Comparison of ENCODE assay signal across 9 mouse cellular contexts in genomic region chr9:107278527-107279377, GRCm38 (mm10). TPM values are rescaled to one million over a fixed set of nuclear protein-coding genes. Genes with fewer than 3 reads are reported as not detected.
DNase-seq lines count a peak whose midpoint lies in the region; ATAC-seq lines count a peak whose summit lies in the region.
"Had no signal": no experiment of that assay in that cellular context is flagged by ENCODE, and none has a peak within 500 bp of the region (broad histone marks: within the 10 kb centered on the region; RNA-seq: fewer than 3 reads in every experiment).

No protein-coding gene starts in this region.

- no peaks in the 10 kb centered on the region for H3K27me3 ChIP-seq in midbrain, embryonic 13.5 days
- H3K27me3 ChIP-seq in midbrain, embryonic 10.5 days (ENCODE audit: low read depth, poor library complexity, severe bottlenecking) = peaks cover 14% of the 10 kb centered on the region
- H3K27me3 ChIP-seq in intestine, embryonic 15.5 days (replicated peaks) = no peaks in the 10 kb centered on the region
- H3K27me3 ChIP-seq: neural tube, embryonic 12.5 days had no signal

- ATAC-seq in midbrain, embryonic 13.5 days = peak; percentile 56
- ATAC-seq in activated CD4-positive, CD25-positive, alpha-beta regulatory T cell, adult 4 months = peak; percentile 55
- ATAC-seq in common myeloid progenitor, adult 5-6 weeks (replicated peaks; ENCODE audit: low read depth, poor library complexity, severe bottlenecking) = peak; percentile 5; the same call in 1 of the 2 replicates
- ATAC-seq in intestine, embryonic 15.5 days = peak; percentile 82

- H3K4me2 ChIP-seq in midbrain, embryonic 13.5 days (replicated peaks) = no peak overlapping the region
- H3K4me2 ChIP-seq in intestine, embryonic 15.5 days (replicated peaks) = no peak overlapping the region

- peaks cover 25% of the 10 kb centered on the region for H3K4me1 ChIP-seq in midbrain, embryonic 13.5 days (replicated peaks)
- H3K4me1 ChIP-seq in midbrain, embryonic 10.5 days = peaks cover 29% of the 10 kb centered on the region
- H3K4me1 ChIP-seq in intestine, embryonic 15.5 days (replicated peaks) = peaks cover 20% of the 10 kb centered on the region

- no peak overlapping the region for H3K9ac ChIP-seq in midbrain, embryonic 13.5 days (replicated peaks)
- H3K9ac ChIP-seq in intestine, embryonic 15.5 days = no peak overlapping the region

- H3K4me3 ChIP-seq in midbrain, embryonic 13.5 days (replicated peaks) = no peak overlapping the region
- no peak overlapping the region for H3K4me3 ChIP-seq in midbrain, embryonic 10.5 days
- no peak overlapping the region for H3K4me3 ChIP-seq in intestine, embryonic 15.5 days (replicated peaks)
- H3K4me3 ChIP-seq: neural tube, embryonic 12.5 days had no signal

- DNase-seq in midbrain, embryonic 10.5 days (ENCODE audit: low spot score) = no peak
- DNase-seq in lung, postnatal 36 days = peak; percentile 78
- no peak for DNase-seq in frontal cortex, postnatal 36 days (ENCODE audit: low spot score in 2 of 2)
- DNase-seq in thymus, postnatal 14 days = no peak

- no peak overlapping the region for H3K27ac ChIP-seq in midbrain, embryonic 13.5 days
- H3K27ac ChIP-seq in midbrain, embryonic 10.5 days (replicated peaks) = no peak overlapping the region
- H3K27ac ChIP-seq in intestine, embryonic 15.5 days = 0 out of 2 replicates have a peak overlapping the region, but pooled peaks have one; percentile 54
- H3K27ac ChIP-seq: neural tube, embryonic 12.5 days had no signal

- H3K36me3 ChIP-seq in midbrain, embryonic 13.5 days = no peaks in the 10 kb centered on the region
- H3K36me3 ChIP-seq in midbrain, embryonic 10.5 days = no peaks in the 10 kb centered on the region
- no peaks in the 10 kb centered on the region for H3K36me3 ChIP-seq in intestine, embryonic 15.5 days
- H3K36me3 ChIP-seq: neural tube, embryonic 12.5 days had no signal

- 57% methylated on average over 8 of the region's 8 CpGs for WGBS in midbrain, embryonic 13.5 days
- WGBS in midbrain, embryonic 10.5 days = 65% methylated on average over 8 of the region's 8 CpGs
- 40% methylated on average over 8 of the region's 8 CpGs for WGBS in intestine, embryonic 15.5 days

- no peaks in the 10 kb centered on the region for H3K9me3 ChIP-seq in midbrain, embryonic 13.5 days
- no peaks in the 10 kb centered on the region for H3K9me3 ChIP-seq in midbrain, embryonic 10.5 days (replicated peaks)
- no peaks in the 10 kb centered on the region for H3K9me3 ChIP-seq in intestine, embryonic 15.5 days
- H3K9me3 ChIP-seq: neural tube, embryonic 12.5 days had no signal

RNA-seq across cellular contexts. Expression of gene Mapkapk3, which starts 10.9 kb away (rescaled TPM):
- 1.7 and 1.9 TPM in 2 replicates for polyA plus RNA-seq in midbrain, embryonic 13.5 days (2015; fragmentation: Nextera tagmentation; extraction: Ambion mirVana)
- 3.9 and 4.9 TPM in 2 replicates for polyA plus RNA-seq in midbrain, embryonic 10.5 days (2016; fragmentation: Nextera tagmentation; extraction: Ambion mirVana)
- polyA plus RNA-seq in activated CD4-positive, CD25-positive, alpha-beta regulatory T cell, adult 4 months (2017; shearing (Covaris generic)) = 10 to 100 TPM; 57.5 to 62.0 TPM
- 61.4 and 71.9 TPM in 2 replicates for total RNA-seq in common myeloid progenitor, adult 5-6 weeks (2017)
- 34.8 and 35.4 TPM in 2 replicates for polyA plus RNA-seq in intestine, embryonic 15.5 days (2015; fragmentation: Nextera tagmentation; extraction: Ambion mirVana)

RNA-seq across cellular contexts. Expression of gene Cish, which starts 17.1 kb away (rescaled TPM):
- polyA plus RNA-seq in midbrain, embryonic 13.5 days (2015; fragmentation: Nextera tagmentation; extraction: Ambion mirVana) = 6.3 and 6.6 TPM in 2 replicates
- polyA plus RNA-seq in midbrain, embryonic 10.5 days (2016; fragmentation: Nextera tagmentation; extraction: Ambion mirVana) = 7.3 and 7.5 TPM in 2 replicates
- polyA plus RNA-seq in activated CD4-positive, CD25-positive, alpha-beta regulatory T cell, adult 4 months (2017; shearing (Covaris generic)) = 100 to 1,000 TPM; 116 to 135 TPM
- total RNA-seq in common myeloid progenitor, adult 5-6 weeks (2017) = 0.27 and 0.39 TPM in 2 replicates
- 16.2 and 16.8 TPM in 2 replicates for polyA plus RNA-seq in intestine, embryonic 15.5 days (2015; fragmentation: Nextera tagmentation; extraction: Ambion mirVana)

RNA-seq across cellular contexts. Expression of gene Dock3, which starts 47.0 kb away (rescaled TPM):
- 14.0 and 20.2 TPM in 2 replicates for polyA plus RNA-seq in midbrain, embryonic 13.5 days (2015; fragmentation: Nextera tagmentation; extraction: Ambion mirVana)
- polyA plus RNA-seq in midbrain, embryonic 10.5 days (2016; fragmentation: Nextera tagmentation; extraction: Ambion mirVana) = 4.2 and 4.4 TPM in 2 replicates
- polyA plus RNA-seq in activated CD4-positive, CD25-positive, alpha-beta regulatory T cell, adult 4 months (2017; shearing (Covaris generic)) = under 1 TPM in 1 of 2 experiments, not detected in 1; 0.24 TPM
- 0.23 and 1.6 TPM in 2 replicates for total RNA-seq in common myeloid progenitor, adult 5-6 weeks (2017)
- 0.54 and 0.64 TPM in 2 replicates for polyA plus RNA-seq in intestine, embryonic 15.5 days (2015; fragmentation: Nextera tagmentation; extraction: Ambion mirVana)

RNA-seq across cellular contexts. Expression of gene Hemk1, which starts 59.4 kb away (rescaled TPM):
- polyA plus RNA-seq in midbrain, embryonic 13.5 days (2015; fragmentation: Nextera tagmentation; extraction: Ambion mirVana) = 17.5 and 18.1 TPM in 2 replicates
- polyA plus RNA-seq in midbrain, embryonic 10.5 days (2016; fragmentation: Nextera tagmentation; extraction: Ambion mirVana) = 13.5 and 15.2 TPM in 2 replicates
- 10 to 100 TPM; 25.4 to 27.3 TPM for polyA plus RNA-seq in activated CD4-positive, CD25-positive, alpha-beta regulatory T cell, adult 4 months (2017; shearing (Covaris generic))
- 8.1 and 16.1 TPM in 2 replicates for total RNA-seq in common myeloid progenitor, adult 5-6 weeks (2017)
- 9.0 and 11.1 TPM in 2 replicates for polyA plus RNA-seq in intestine, embryonic 15.5 days (2015; fragmentation: Nextera tagmentation; extraction: Ambion mirVana)

Comparison
In these comparisons a context has a peak if more than half of its experiments do, and no peak if none do; other contexts are left out.
1. ATAC-seq: peak in every context shown above with its lines; median percentile 82 in intestine, embryonic 15.5 days; 56 in midbrain, embryonic 13.5 days; 55 in activated CD4-positive, CD25-positive, alpha-beta regulatory T cell, adult 4 months; 5 in common myeloid progenitor, adult 5-6 weeks.